Mouse (Mus musculus) ES-CJ7 (cell line): ENCODE data around the gene Adora2a.
A peak's percentile ranks its signal among the peaks of the same experiment; 100 is the strongest.
"Not testable (repeated sequence)": the region's sequence is repeated elsewhere in the genome, so short reads cannot be mapped to it uniquely, and the experiment has no call there.

Experiments used
- DNase-seq: peaks from one replicate; pipeline ENCODE4 v3.0.0; 2011; ENCODE audit warnings: low read depth, low spot score

Gene Adora2a

DNA sequence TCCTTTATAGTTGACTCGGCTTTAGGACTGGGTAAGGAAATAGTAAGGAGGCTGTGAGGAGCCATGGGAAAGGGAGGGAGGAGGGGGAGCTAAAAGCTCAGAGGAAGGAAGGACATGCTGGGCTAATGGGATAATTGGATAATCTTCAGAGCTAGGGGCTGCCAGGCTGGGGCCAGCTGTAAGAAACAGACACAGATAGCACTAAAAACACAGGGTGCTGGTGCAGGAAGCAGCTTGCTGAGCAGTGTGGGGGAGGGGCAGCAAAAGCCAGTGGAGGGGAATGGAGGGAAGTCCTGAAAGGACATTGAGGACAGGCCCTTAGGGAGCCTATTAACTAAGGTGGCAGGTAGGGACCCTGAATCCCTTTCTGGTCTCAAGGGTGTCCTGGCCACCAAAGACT lies 27.9 kb downstream of the Adora2a start:
- DNase-seq: not testable (repeated sequence)

DNA sequence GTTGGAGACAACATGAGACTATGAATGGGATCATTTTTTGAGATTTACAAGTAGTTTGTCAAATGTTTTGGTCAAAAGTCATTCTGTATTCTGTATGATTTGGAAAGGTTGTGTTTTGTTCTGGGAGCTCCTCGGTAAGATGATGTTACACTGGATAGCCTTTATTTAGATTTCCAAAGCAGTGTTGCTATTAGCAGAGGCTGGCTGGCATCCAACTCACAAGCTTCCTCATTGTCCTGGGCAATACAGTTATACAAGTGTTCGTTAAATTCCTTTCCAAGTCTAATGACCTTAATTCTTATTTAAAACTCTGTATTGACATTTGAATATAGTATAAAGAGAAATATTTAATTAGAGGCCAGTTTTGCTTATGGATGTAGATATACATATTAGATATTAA lies 28.6 kb downstream of the Adora2a start:
- DNase-seq: no peak

DNA sequence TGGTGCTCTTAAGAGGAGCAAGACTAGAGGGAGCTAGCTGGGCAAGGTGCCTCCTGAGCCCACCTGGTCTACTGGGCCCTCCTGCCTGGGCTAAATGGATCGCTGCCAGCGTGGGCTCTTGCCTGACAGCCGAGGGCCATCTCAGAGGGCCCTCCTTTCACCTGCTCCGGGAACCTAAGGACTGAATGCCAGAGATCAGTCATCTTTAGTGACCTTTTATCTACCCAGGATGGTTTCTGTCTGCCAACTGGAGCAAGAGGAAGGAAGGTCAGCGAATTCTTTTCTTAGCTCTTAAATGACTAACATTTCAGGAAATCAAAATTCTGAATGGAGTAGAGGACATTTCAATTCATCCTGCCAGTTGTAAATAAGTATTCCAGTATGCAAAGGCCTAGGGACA lies 33.9 kb downstream of the Adora2a start:
- no peak for DNase-seq

DNA sequence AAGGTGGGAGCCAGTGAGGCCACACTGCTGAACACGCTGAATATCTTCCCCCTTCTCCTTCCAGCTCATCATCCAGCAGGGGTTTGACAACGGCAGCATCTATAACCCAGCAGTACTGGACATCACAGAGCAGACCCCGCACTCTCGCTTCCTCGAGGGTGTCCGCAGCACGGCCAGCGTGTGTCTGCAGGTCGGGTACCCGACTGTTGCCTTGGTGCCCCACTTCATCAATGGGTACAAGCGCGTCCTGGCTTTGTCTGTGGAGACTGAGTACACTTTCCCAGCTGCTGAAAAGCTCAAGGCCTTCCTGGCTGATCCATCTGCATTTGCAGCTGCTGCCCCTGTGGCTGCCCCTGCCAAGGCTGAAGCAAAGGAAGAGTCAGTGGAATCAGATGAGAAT lies 35.9 kb downstream of the Adora2a start:
- DNase-seq: no peak

DNA sequence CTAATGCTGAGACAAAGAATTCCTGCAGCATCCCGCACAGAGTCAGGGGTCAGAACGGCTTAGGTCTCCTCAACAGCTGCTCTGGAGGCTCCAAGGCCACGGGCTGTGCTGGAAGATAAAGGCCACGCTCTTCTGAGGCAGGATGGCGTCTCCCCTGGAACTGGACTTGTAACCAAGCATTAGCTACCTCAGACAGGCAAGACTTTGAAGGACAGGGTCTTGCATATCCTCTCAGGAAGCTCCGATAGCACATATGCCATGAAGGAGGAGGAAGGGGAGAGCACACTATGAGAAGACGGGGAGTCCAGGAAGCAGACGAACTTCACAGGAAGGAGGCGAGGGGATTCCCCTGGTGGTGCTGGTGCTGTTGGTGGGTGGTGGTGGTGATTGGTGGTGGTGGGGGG lies 37.2 kb downstream of the Adora2a start:
- DNase-seq: not testable (repeated sequence)

DNA sequence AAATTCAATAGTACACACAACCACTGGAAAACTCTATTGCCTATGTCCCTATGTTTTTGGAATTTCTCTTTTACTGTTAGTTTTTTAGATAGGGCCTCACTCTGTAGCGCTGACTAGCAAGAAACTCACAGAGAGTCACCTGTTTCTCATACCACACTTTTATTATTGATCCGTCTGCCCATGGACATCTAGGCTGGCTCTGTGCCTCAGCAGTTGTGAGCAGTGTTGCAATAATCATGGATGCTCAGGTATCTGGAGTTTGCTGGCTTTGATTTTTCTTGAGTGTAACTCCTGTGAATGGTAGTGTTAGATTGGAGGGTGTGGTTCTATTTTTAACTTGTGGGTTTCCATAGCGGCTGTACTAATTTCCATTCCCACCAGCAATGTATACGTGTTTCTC lies 38.7 kb downstream of the Adora2a start:
- DNase-seq: no peak

DNA sequence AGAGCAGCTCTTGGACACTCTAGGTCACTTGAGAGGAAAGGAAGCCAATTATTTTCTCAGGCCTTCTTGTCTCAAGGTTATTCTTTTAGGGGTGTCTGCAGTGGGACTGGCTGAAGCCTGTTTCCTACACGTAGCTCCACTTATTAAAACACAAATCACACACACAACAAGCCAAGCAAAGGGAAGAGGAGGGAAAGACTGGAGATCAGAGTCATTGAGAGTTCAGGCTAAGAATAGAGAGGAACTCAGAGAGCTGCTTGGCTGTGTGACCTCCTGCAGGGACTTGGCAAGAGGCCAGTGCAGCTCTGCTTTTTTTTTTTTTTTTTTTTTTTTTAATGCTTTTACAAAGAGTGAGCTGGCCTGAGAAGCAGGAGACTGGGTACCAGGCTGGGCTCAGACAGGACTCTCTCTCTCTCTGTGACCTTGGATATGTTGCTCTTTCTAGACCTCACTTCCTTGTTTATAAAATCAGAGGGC lies 47.6 kb downstream of the Adora2a start:
- DNase-seq: peak; percentile 18

DNA sequence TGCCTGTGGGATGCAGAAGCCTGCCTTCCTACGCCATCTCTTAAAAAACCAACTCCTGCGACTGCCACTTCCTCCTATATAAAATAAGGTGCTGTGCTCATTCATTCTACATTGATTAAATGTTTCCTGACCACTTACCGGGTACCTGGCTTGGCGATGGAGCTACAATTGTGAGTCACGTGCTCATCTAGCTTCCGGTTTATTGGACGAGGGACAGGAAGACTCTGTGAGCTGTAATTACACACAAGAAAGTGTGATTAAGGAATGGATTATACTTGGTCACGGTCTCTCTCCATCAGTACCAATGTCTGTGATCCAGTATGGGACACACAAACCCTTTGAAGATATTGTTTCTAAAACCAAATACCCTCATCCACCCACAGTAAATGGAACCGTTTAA lies 48.1 kb downstream of the Adora2a start:
- DNase-seq: no peak

DNA sequence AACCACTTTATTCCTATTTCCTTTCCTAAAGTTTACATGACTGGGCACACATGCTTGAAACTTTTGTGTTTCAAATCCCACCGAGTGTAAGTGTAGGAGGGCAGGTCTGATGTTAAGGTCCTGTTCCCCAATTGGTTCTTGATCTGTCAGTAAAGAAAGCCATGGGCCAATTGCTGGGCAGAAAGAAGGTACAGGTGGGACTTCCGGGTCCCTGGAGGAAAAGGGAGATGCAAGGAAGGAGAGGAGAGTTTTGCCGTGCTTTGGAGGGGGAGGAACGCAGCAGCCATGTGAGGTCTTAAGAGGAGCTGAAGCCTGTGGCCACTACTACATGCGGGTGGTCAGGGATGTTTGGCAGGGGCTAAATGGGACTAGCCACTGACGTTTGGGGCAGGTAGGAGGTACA lies 48.6 kb downstream of the Adora2a start:
- DNase-seq: peak; percentile 43

DNA sequence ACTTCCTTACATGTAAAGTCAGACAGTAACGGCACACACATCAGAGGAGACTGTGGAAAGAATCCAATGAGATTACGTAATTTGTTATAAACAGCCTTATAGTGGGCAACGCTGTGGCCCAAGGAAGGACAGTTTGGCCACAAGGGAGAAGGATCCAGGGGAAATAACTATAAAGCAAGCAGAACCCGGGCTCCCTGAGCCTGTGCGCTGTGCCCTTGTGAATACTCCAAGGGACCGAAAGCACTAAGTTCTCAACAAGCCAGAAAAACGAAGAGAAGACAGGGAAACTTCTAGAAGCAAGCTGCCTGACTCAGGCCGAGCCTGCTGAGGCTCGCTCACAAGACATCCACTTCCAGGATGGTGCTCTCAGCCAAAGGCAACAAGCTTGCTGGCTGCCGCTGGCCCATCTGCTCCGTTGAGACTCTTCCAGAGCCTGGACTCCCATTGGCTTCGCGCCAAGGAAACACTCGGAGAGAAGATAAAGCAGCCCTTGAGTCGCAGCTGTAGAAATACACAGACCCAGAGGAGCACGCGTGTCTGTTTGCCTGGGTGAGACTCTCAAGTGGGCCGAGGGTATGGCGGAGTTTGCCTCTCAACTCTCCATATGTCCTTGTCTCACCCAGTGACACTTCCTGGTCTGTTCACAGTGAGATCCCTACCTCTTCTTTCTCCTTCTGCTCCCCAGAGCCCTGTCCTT lies 57.1 kb downstream of the Adora2a start:
- not testable (repeated sequence) for DNase-seq

DNA sequence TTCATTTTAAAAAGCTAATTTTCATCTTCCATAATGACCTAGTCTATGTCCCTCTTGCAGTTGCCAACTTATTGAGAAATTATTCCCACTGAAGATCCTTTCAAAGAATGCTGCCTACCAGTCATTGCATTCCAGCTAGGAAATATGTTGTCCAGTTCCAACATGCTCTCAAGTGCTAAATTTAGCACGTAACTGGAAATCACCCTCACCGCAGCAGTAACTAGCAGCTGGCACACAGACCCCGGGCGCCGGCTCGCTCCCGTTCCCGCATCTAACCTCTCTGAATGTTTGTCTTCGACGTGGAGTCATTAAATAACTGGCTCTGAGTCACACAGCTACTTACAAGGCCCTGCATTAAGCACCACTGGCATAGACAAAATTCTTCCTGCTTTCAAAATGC lies 62.0 kb downstream of the Adora2a start:
- no peak for DNase-seq
